Mouse (Mus musculus): ENCODE measurements around the gene Timeless.

Gene Timeless

DNA sequence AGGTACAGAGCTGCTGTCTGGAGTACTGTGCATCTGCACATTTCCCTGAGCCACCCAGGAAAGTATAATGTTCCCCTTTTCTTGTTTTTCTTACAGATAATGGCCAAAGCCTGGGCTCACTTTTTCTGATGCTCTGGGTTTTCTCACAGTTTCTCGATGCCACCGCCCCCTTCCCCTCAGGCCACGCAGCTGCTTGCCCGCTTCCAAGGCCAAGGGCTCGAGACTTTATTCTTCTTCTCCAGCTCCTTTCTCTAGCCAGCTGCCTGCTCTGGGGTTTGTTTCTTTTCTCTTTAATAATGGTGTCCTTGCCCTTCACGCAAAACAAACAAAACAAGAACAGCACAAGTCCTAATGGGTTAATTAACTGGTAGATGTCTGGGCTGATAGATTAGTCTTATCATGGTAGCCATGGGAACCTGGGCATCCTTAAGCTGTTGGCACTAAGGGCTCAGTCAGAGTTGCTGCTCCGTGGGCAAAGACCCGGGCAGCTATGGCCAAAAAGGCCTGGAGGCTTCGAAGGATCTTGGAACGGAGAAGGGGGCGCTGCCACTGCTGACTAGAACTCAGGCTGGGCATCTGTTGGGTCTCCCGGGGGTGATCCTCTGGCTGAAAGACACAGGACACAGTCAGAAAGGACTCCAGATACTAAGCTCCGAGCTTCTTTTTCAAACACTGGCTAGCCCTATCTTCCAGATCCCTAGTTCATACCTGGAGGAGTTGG is 64.7 kb downstream of the Timeless start:
- no peak for DNase-seq (ENCODE audit: low spot score in 2 of 2)

GRCm38 (mm10) chr10:128297221-128297620 is 65.4 kb downstream of the Timeless start:
- DNase-seq (ENCODE audit: low spot score in 2 of 2): no peak

DNA sequence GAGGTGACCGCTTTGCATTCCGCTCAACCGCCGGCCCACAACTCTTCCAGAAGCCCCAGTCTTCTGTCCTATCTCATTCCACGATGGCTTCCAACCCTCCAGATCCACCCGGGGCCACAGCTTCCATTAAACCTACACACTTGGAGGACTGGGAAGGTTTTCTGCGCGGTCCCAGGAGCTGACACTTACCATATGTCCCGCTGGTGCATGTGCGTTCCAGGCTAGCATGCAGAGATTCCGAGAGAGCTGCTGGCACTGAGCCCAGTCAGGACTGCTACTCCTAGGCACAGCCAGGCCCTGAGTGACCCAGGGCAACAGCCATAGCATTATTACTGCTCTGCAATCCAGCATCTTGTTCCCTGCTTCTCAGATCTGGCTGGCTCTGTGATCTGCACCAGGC is 65.8 kb downstream of the Timeless start:
- DNase-seq (ENCODE audit: low spot score in 2 of 2): no peak

DNA sequence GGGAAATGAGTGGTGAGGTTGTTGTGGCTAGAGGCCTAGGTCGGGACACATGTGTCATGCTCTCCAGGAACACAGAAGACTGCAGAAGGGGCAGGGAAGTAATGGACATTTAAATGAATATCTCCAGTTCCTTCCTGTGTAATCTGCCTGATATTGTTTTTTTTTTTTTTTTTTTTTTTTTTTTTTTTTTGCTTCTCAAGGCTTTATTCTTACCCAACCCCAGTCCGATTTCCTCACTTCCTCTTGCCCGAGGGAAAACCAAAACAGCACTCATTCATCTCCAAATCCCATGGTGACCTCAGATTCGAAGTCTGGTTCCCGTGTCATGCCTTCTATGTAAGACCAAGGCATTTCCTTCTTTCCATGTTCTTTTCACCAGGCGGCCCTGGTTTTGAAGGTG is 66.4 kb downstream of the Timeless start:
- no peak for DNase-seq (ENCODE audit: low spot score in 2 of 2)

- DNase-seq (ENCODE audit: low spot score in 2 of 2): no peak
These were observed 66.9 kb downstream of the Timeless start, which contains the start of gene Il23a for GRCm38 (mm10) chr10:128298702-128299171. TSS of gene Il23a (minus strand) at chr10:128298752.

GRCm38 (mm10) chr10:128302357-128302756 is 70.5 kb downstream of the Timeless start:
- DNase-seq (ENCODE audit: low spot score in 2 of 2): no peak
